Mouse (Mus musculus) brown adipose tissue, adult 24 weeks (tissue): Measurements from ENCODE around the gene Sec22a. TPM values are rescaled to one million over a fixed set of nuclear protein-coding genes. Genes with fewer than 3 reads are reported as not detected.

ENCODE experiments used
- H3K27ac ChIP-seq: fragments of 200-500 bp; replicated peaks from 2 replicates; pipeline ENCODE4 v1.5.1; 2012; ENCODE audit warnings: low read depth, mild to moderate bottlenecking, low read length
- H3K4me1 ChIP-seq: fragments of 200-500 bp; 2 replicates; pipeline ENCODE4 v1.6.1; 2012; ENCODE audit warnings: low read length, mixed read lengths; ENCODE audit not compliant: control insufficient read depth, insufficient read depth, insufficient read length
- H3K4me3 ChIP-seq: fragments of 200-500 bp; 2 replicates; pipeline ENCODE4 v1.5.1; 2012; ENCODE audit warnings: low read depth, mild to moderate bottlenecking, low read length, moderate library complexity; ENCODE audit not compliant: insufficient read depth
- polyA plus RNA-seq: library from polyadenylated mRNA; stranded (reverse); fragments of >200 nt; gene quantifications from 2 replicates; pipeline ENCODE4 v1.2.4, GENCODE M21; 2012; ENCODE audit not compliant: missing spikeins, insufficient read depth, insufficient read length

Sec22a gene
- polyA plus RNA-seq, 1 experiment: 26.0 TPM

DNA sequence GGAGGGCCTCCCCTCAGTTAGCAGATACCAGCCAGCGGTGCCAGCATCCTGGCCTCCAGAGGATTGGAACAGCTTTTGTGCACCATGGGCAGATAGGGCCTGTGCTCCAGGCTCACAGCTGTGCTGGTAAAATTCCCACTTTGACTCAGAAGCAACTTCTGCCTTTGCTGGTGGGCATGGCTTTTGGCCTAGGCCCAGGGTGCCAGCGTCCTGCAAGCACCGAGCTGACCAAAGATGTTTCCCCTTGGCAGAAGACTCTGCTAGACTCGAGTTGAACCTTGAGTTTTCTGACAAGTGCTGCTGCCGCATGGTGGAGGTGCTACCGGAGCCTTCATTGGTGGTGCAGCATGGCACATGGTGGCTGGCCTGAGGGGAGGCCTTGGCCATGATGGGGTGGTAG, 60.0 kb downstream of the Sec22a start:
- Histone ChIP-seq H3K4me1 (no peaks in the 10 kb centered on the region), H3K4me3 (no peak overlapping the region), H3K27ac (no peak overlapping the region)

GRCm38 (mm10) chr16:35302441-35303280, 61.1 kb downstream of the Sec22a start:
- no peak overlapping the region for H3K4me3 ChIP-seq
- no peaks in the 10 kb centered on the region for H3K4me1 ChIP-seq
- no peak overlapping the region for H3K27ac ChIP-seq

DNA sequence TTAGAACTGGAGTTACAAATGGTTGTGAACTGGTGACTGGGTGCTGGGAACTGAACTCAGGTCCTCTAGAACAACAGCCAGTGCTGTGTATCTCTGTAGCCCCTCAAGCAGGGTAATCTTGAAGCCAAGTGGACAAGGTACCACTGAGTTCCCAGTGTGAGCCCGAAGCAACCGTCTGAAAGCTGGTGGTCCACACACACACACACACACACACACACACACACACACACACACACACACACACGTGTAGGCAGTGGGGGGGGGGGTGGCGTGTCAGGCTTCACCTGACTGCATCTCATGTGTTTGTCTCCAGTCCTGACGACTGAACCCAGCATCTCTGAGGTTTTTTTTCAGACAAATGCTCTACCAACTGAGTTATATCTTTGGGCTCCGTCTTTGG, 63.6 kb downstream of the Sec22a start:
- Histone ChIP-seq H3K4me3 (no peak overlapping the region), H3K4me1 (no peaks in the 10 kb centered on the region), H3K27ac (no peak overlapping the region)

DNA sequence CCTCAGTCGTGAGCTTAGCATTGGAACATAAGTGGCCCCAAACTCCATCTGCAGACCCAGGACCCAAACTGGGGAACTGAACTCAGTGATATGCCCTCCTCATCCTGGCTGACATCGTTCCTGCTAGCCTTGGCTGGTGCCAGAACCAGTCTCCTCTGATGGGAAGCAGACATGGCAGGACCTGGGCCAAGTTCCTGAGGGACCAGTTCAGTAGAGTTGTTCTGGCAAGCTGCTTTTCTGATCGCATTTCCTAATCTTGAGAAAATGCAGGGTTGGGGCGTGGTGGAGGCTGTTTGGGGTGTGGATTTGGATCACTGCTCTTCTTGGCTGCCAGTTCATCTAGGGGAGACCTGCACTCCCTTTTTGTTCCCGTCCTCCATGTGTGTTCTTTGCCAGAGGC, 65.9 kb downstream of the Sec22a start:
- Histone ChIP-seq H3K27ac (no peak overlapping the region), H3K4me1 (no peaks in the 10 kb centered on the region), H3K4me3 (no peak overlapping the region)

DNA sequence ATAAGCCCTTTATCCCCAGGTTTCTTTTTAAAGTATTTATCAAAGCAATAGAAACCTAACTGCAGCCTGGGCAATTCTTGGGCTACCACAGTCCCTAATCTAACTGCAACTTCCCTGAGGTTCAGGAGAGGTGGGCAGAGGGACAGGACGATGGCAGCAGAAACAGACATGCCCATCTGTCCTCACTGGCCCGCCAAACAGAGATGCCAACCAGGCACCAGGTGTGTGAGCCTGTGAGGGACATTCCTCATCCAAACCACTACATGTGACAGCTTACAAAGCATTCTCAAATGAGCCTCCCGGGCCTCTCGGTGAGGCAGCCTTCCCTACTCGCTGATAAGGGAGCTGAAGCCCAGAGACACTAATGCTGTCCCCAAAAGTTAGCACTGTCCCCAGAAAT, 76.5 kb downstream of the Sec22a start:
- Histone ChIP-seq H3K27ac (no peak overlapping the region), H3K4me3 (no peak overlapping the region), H3K4me1 (no peaks in the 10 kb centered on the region)

- H3K27ac ChIP-seq: no peak overlapping the region
- no peaks in the 10 kb centered on the region for H3K4me1 ChIP-seq
- H3K4me3 ChIP-seq: no peak overlapping the region
These were observed 77.9 kb downstream of the Sec22a start for GRCm38 (mm10) chr16:35285821-35286220.

DNA sequence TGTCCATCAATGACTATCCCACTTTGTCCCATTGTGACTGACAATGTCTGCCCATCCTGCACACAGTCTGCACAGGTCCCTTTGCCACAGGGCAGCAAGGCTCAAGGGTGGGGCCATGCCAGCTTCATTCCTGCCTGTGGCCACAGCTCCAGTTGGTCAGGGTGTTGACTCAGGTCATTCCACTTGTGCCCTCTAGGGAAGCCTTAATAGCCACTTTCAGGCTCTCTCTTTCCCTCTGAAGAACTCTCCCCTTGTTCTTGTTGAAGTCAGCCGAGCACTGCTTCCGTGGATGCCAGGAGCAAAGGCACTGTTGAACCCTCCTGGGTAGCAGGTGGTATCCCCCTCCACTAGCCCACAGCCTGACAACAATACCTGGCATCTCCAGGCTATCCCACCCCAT, 81.3 kb downstream of the Sec22a start:
- no peaks in the 10 kb centered on the region for H3K4me1 ChIP-seq
- no peak overlapping the region for H3K27ac ChIP-seq
- no peak overlapping the region for H3K4me3 ChIP-seq

DNA sequence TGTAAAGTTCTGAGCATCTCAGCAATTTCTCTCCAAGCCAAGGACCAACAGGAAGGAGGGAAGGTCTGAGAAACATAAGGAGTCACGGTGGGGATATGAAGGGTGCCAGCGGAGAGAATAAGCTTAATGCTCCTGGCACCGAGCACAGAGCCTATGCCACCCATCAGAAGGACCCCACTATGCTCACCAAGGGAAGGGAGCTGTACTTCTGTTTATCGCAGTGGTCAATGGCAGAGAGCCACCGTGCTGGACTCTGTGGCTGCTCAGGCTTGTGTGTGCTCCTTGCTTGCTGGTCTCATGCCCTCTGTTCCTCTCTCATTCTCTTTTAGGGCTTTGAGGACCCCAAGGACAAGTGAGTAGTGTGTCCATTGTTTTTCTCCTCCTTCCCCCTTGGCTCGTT, 85.6 kb downstream of the Sec22a start:
- Histone ChIP-seq H3K27ac (no peak overlapping the region), H3K4me3 (no peak overlapping the region), H3K4me1 (no peaks in the 10 kb centered on the region)

DNA sequence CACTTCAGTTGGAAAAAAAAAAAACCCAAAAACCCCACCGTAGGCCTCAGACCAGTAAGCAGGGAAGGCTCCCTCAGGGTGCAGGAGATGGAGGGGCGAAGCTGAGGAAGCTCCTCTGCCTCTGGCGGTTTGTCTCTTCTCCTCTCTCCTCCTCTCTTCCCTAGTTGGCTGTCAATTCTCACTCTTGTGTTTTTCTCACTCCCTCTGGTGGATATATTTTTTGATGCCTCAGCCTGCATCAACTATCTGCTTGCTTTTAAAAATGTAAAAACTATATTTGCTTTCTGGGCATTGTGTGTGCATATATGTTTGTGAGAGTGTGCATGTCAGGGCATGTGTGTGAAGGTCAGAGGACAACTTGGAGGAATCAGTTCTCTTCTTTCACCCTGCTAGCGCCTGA, 91.3 kb downstream of the Sec22a start:
- Histone ChIP-seq H3K4me1 (no peaks in the 10 kb centered on the region), H3K27ac (no peak overlapping the region), H3K4me3 (no peak overlapping the region)

DNA sequence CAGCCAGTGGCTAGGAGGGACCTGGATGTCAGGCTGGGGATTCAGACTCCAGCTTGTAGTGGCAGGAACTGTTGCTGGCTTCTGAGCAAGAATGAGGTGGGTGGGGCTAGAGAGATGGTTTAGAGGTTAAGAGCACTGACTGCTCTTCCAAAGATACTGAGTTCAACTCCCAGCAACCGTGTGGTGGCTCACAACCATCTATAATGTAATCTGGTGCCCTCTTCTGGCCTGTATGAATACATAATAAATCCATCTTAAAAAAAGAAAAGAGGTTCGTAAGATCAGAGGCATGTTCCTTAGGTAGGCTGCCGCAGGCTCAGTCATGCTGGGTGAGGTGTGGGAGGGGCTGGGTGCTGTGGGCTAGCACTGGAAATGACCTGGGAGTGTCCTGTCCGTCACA, 92.1 kb downstream of the Sec22a start:
- Histone ChIP-seq H3K27ac (no peak overlapping the region), H3K4me1 (no peaks in the 10 kb centered on the region), H3K4me3 (no peak overlapping the region)

DNA sequence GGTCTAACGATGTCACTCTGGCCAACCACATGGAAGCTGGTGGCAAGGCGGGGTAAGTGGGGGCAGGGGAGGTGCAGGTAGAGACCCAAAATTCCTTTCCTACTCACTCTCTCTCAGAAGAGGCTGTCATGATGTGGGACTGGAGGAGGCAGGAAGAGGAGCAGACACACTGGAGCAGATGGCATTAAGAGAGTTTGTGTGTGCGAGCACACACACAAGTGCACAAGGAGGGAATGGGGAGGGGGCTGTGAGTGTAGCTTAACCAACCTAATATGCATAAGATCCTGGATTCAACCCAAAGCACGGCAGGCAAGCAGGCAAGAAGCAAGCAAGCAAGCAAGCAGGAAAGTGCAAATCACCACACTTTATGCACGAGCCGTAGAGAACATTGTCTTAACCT, 92.8 kb downstream of the Sec22a start:
- H3K4me3 ChIP-seq: no peak overlapping the region
- H3K4me1 ChIP-seq: no peaks in the 10 kb centered on the region
- H3K27ac ChIP-seq: no peak overlapping the region

DNA sequence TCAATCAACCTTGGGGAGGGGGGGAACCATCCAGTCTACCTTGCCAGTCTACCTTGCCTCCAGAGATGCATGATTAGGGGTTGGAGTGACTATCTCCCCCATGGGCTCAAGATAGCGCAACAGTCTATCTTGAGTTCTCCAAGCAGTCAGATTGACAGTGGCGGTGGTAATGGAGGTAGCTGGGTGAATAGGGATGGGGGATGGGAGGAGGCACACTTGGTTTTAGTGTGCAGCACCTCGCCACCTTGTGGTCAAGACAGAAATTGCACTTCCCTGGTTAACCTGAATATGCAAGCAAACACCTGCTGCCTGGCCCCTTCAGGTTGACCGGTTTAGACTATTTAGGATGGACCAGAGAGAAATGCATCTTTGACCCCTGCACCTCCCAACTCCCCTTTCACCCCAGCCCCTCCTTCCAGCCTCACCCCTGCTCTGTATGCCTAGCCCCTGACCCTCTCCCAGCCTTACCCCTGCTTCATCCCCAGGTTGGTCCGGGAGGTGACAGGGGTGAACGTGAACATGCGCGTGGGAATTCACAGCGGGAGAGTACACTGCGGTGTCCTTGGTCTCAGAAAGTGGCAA, 93.3 kb downstream of the Sec22a start:
- Histone ChIP-seq H3K4me3 (no peak overlapping the region), H3K4me1 (no peaks in the 10 kb centered on the region), H3K27ac (no peak overlapping the region)

Other genes with a start within 250 kb of the Sec22a start
- 1.9 and 4.6 TPM in 2 replicates for gene Adcy5, start 209.0 kb downstream of the Sec22a start, polyA plus RNA-seq
- 5.0 and 8.2 TPM in 2 replicates for gene Pdia5, start 127.0 kb upstream of the Sec22a start, polyA plus RNA-seq
- gene Sema5b, start 177.2 kb upstream of the Sec22a start, polyA plus RNA-seq: not detected in 2 replicates